Mouse (Mus musculus): ENCODE measurements around the gene Sox6. TPM values are rescaled to one million over a fixed set of nuclear protein-coding genes. Genes with fewer than 3 reads are reported as not detected.

The Sox6 gene
- total and polyA plus RNA-seq, 3 experiments: 11.8 to 33.4 (median 26.4) TPM

DNA sequence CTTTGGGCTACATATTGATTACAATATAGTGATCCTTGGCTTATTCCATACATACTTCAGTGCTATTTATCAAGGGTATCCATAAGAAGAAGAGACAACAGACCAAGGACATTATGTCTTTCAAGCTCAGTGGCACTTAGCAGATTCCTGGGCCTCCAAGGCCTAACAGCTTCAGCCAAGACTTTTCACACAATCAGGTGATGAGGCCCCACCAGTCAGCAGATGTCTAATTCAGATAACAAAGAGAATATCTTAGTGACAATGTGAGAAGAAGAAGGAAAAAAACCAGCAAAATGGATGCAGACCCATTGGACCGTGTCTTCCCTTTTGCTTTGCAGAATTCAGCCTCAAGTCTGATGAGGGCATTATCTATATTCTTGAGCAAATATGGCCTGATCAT is 150.0 kb downstream of the Sox6 start:
- H3K9ac ChIP-seq (ENCODE audit: low read depth, low read length): no peak overlapping the region
- no peak overlapping the region for H3K27ac ChIP-seq
- WGBS: 95% methylated on average over 1 of the region's 1 CpGs
- no peak overlapping the region for H3K4me3 ChIP-seq
- H3K27me3 ChIP-seq (ENCODE audit: control insufficient read depth, insufficient read depth, low read length): no peaks in the 10 kb centered on the region
- no peaks in the 10 kb centered on the region; the same call in 1 of the 2 replicates for H3K4me1 ChIP-seq (ENCODE audit: control insufficient read depth, insufficient read depth, low read length)
- no peaks in the 10 kb centered on the region for H3K79me2 ChIP-seq (replicated peaks; ENCODE audit: control insufficient read depth, insufficient read depth, low read length)
- H3K36me3 ChIP-seq (ENCODE audit: control insufficient read depth, insufficient read depth, low read length): no peaks in the 10 kb centered on the region
- intact Hi-C loops (cut with DNase I): no loop called here
- no peak for DNase-seq
- TF ChIP-seq EP300 (IDR thresholded peaks at IDR 0.05; ENCODE audit: insufficient read depth, low read depth, low read length) (no peak), POLR2A (IDR thresholded peaks at IDR 0.05; ENCODE audit: insufficient read depth, low read depth, low read length) (no peak)

- no peak for DNase-seq
- Histone ChIP-seq H3K27me3 (ENCODE audit: control insufficient read depth, insufficient read depth, low read length) (no peaks in the 10 kb centered on the region), H3K79me2 (replicated peaks; ENCODE audit: control insufficient read depth, insufficient read depth, low read length) (no peaks in the 10 kb centered on the region), H3K36me3 (ENCODE audit: control insufficient read depth, insufficient read depth, low read length) (no peaks in the 10 kb centered on the region), H3K27ac (no peak overlapping the region), H3K4me1 (ENCODE audit: control insufficient read depth, insufficient read depth, low read length) (no peaks in the 10 kb centered on the region; the same call in 1 of the 2 replicates), H3K4me3 (no peak overlapping the region), H3K9ac (ENCODE audit: low read depth, low read length) (no peak overlapping the region)
- intact Hi-C loops (cut with DNase I): no loop called here
- TF ChIP-seq CTCF (IDR thresholded peaks at IDR 0.05) (no peak), EP300 (IDR thresholded peaks at IDR 0.05; ENCODE audit: insufficient read depth, low read depth, low read length) (no peak), POLR2A (IDR thresholded peaks at IDR 0.05; ENCODE audit: insufficient read depth, low read depth, low read length) (no peak)
- WGBS: 50% methylated on average over 7 of the region's 7 CpGs
Observed at GRCm38 (mm10) chr7:115888120-115888519, 150.5 kb downstream of the Sox6 start.

GRCm38 (mm10) chr7:115872903-115873302 is 165.7 kb downstream of the Sox6 start:
- intact Hi-C loops (cut with DNase I): no loop called here

GRCm38 (mm10) chr7:115868504-115868903 is 170.1 kb downstream of the Sox6 start:
- TF ChIP-seq EP300 (IDR thresholded peaks at IDR 0.05; ENCODE audit: insufficient read depth, low read depth, low read length): no peak
- no peak for TF ChIP-seq CTCF (IDR thresholded peaks at IDR 0.05)
- TF ChIP-seq POLR2A (IDR thresholded peaks at IDR 0.05; ENCODE audit: insufficient read depth, low read depth, low read length): no peak
- Histone ChIP-seq H3K27me3 (ENCODE audit: control insufficient read depth, insufficient read depth, low read length) (no peaks in the 10 kb centered on the region), H3K9ac (ENCODE audit: low read depth, low read length) (no peak overlapping the region), H3K79me2 (replicated peaks; ENCODE audit: control insufficient read depth, insufficient read depth, low read length) (no peaks in the 10 kb centered on the region), H3K36me3 (ENCODE audit: control insufficient read depth, insufficient read depth, low read length) (no peaks in the 10 kb centered on the region), H3K27ac (no peak overlapping the region), H3K4me3 (no peak overlapping the region), H3K4me1 (ENCODE audit: control insufficient read depth, insufficient read depth, low read length) (peaks cover 1% of the 10 kb centered on the region; the same call in 1 of the 2 replicates)
- intact Hi-C loops (cut with DNase I): no loop called here
- DNase-seq: no peak
- 78% methylated on average over 2 of the region's 2 CpGs for WGBS

More at GRCm38 (mm10) chr7:115872903-115873302, 165.7 kb downstream of the Sox6 start:
- Histone ChIP-seq H3K27ac (no peak overlapping the region), H3K9ac (ENCODE audit: low read depth, low read length) (no peak overlapping the region), H3K27me3 (ENCODE audit: control insufficient read depth, insufficient read depth, low read length) (no peaks in the 10 kb centered on the region), H3K36me3 (ENCODE audit: control insufficient read depth, insufficient read depth, low read length) (no peaks in the 10 kb centered on the region), H3K4me3 (no peak overlapping the region), H3K79me2 (replicated peaks; ENCODE audit: control insufficient read depth, insufficient read depth, low read length) (no peaks in the 10 kb centered on the region; the same call in 1 of the 2 replicates), H3K4me1 (ENCODE audit: control insufficient read depth, insufficient read depth, low read length) (peaks cover 1% of the 10 kb centered on the region)
- 50% methylated on average over 2 of the region's 2 CpGs for WGBS
- DNase-seq: no peak
- no peak for TF ChIP-seq EP300 (IDR thresholded peaks at IDR 0.05; ENCODE audit: insufficient read depth, low read depth, low read length)
- no peak for TF ChIP-seq CTCF (IDR thresholded peaks at IDR 0.05)
- no peak for TF ChIP-seq POLR2A (IDR thresholded peaks at IDR 0.05; ENCODE audit: insufficient read depth, low read depth, low read length)

DNA sequence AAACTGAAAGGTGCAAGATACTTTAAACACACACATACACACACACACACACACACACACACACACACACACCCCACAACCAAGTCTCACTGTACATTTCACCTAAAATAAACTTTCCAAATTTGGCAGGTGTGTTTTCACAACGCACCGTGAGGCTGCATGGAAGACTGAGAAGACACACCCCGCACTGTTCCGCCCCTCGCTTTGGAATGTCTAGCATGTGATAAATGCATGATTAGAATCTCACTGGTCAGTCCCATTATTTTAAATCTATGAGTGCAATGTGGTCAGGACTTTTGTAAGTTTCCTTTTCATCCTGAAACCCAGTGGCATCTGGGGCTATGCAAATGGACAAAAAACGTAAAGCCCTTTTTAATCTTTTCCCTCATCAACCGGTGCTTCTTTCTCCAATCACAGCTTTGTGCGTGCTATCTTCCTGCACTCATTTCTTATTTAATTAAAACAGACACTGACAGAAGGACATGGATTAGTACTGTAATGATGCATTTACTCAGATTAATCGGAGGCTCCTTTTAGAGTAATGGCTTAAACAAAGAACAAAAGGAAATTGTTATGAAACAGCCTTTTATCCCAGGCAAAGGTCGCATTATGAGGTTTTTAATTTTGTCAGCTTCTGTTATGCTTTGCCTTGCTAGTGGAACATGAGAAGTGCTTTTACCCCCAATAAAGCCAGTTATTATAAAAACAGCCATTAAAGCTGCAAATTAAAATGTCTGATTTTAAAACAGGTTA is 170.9 kb downstream of the Sox6 start:
- no peaks in the 10 kb centered on the region for H3K36me3 ChIP-seq (ENCODE audit: control insufficient read depth, insufficient read depth, low read length)
- no peak for TF ChIP-seq CTCF (IDR thresholded peaks at IDR 0.05)
- no peak for TF ChIP-seq POLR2A (IDR thresholded peaks at IDR 0.05; ENCODE audit: insufficient read depth, low read depth, low read length)
- no peak for TF ChIP-seq EP300 (IDR thresholded peaks at IDR 0.05; ENCODE audit: insufficient read depth, low read depth, low read length)

More for the DNA sequence above, 170.9 kb downstream of the Sox6 start:
- H3K27ac ChIP-seq: no peak overlapping the region
- no peak for DNase-seq
- no peak overlapping the region for H3K4me3 ChIP-seq
- H3K79me2 ChIP-seq (replicated peaks; ENCODE audit: control insufficient read depth, insufficient read depth, low read length): no peaks in the 10 kb centered on the region
- H3K27me3 ChIP-seq (ENCODE audit: control insufficient read depth, insufficient read depth, low read length): no peaks in the 10 kb centered on the region
- H3K4me1 ChIP-seq (ENCODE audit: control insufficient read depth, insufficient read depth, low read length): peaks cover 1% of the 10 kb centered on the region; the same call in 1 of the 2 replicates
- no peak overlapping the region for H3K9ac ChIP-seq (ENCODE audit: low read depth, low read length)
- 66% methylated on average over 10 of the region's 10 CpGs for WGBS
- intact Hi-C loops (cut with DNase I): no loop called here
